Mouse (Mus musculus) erythroblast, embryonic 14.5 days (primary cell): ENCODE measurements around the gene Hdgfl2.

Experiments
- GATA1 ChIP-seq: IDR thresholded peaks from 2 replicates; pipeline ENCODE4 v1.6.1; 2012; ENCODE audit warnings: low read length, inconsistent platforms, mixed read lengths
- TAL1 ChIP-seq: IDR thresholded peaks from 3 replicates; pipeline ENCODE4 v1.6.1; 2012; ENCODE audit warnings: low read length, inconsistent platforms, mixed read lengths

- TF ChIP-seq GATA1 (no peak), TAL1 (no peak)
These were observed 1.9 kb upstream of the Hdgfl2 start for GRCm38 (mm10) chr17:56077523-56077922.
